Mouse (Mus musculus): Measurements from ENCODE around the gene Ube2d3.
"Not testable (repeated sequence)": the region's sequence is repeated elsewhere in the genome, so short reads cannot be mapped to it uniquely, and the experiment has no call there.

The Ube2d3 gene

DNA sequence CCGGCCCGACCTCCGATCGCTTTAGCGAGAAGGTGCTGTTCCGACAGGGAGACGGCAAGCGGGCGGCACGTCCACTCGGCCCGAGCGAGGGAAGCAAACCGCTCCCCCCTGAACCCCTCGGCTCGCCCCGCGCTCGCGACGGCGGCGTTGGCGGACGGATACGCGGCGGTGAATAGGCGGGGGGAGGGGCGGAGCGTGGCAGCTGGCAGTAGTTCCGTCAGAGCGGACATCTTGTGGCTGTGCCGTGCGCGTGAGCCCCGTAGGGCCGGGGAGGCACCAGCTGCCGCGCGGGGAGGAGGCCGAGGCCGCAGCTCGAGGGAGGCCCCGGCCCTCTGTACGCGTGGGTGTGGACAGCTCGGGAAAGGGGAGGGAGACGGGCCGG, 573 bp downstream of the Ube2d3 start:
- peak; percentile 88 to 89 for DNase-seq (ENCODE audit: low spot score in 2 of 2)

DNA sequence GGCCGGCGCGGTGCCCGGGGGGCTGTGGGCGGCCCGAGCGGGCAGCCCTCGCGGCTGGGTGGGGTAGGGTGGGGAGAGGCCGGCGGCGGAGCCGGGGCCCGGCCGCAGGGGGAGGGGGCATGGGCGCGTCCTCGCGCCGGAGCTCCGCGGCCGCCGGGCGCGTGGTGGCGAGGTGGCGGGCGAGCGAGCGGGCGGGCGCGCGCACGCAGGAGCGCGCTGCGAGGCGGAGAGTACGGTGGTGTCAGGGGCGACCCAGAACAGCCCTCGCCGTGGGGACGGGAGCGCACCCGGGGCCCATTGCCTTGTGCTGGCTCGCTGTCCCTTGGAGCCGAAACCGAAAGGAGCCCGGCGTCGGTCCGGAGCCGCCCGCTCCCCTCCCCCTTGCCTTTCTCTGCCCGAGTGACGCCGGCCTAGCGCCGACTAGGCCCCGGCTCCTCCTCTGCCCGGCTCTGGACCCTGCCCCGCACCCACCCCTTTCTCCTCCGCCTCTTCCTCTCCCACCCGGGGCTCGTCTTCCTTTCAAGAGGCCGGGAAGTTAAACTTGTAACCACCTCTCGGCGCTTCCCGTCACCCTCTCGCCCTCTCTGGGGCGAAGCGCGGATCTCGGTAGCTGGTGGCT, 1.1 kb downstream of the Ube2d3 start:
- DNase-seq (ENCODE audit: low spot score in 2 of 2), result peak; percentile 88 to 89

DNA sequence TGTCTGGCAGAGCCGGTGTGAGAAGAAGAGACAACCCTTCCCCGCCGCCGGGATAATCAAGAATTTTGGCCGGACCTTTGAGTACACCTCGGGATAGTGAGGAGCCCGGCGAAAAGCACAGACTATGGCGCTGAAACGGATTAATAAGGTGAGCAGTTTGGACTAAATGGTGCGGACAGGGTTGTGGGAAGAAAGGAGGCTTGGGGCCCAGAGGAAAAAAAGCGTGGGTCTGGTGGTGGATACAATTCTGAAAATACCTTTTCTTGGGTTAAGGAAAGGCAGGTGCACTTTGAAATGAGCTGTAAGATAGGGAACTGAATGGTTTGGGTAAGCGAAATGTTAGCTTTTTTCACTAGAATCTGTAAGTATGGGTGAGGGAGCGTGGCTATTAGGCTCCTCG, 1.7 kb downstream of the Ube2d3 start:
- DNase-seq (ENCODE audit: low spot score in 2 of 2), result no peak

DNA sequence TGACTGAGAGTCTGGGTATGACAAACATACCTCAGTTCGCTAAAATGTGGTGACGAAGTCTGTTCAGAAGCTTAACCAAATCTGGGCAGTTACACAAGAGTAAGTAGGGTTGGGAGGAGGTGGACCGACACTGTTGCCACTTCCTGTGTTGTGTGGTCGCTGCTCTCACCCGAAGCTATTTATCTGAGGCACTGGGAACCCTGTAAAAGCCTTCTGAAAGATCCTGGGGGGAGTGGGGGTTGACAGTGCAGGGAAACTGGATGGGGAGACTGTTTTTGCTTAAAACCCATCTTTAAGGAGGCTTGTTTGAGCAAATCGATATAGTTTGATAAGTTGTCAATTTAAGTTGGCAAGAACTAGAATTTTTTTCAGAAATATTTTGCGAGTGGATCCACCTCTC, 2.3 kb downstream of the Ube2d3 start:
- peak; percentile 69 to 76 for DNase-seq (ENCODE audit: low spot score in 2 of 2)

DNA sequence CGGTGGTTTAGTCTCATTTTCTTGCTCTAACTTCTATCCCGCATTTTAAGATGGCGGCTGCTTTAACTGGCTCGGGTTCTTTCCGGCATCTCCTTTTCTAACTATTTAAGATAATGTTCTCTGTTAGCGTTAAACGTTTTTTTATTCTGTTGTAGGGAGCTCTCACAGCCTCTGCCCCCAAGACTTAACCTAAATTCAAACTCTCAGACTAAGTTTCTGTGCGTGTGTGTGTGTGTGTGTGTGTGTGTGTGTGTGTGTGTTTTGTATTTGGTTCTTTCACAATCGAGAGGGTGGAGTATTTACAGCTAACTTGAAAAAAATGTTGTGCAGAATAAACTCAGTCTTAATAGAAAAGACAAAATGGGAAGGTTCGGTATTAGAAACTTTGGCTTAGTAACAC, 2.7 kb downstream of the Ube2d3 start:
- no peak for DNase-seq (ENCODE audit: low spot score in 2 of 2)

DNA sequence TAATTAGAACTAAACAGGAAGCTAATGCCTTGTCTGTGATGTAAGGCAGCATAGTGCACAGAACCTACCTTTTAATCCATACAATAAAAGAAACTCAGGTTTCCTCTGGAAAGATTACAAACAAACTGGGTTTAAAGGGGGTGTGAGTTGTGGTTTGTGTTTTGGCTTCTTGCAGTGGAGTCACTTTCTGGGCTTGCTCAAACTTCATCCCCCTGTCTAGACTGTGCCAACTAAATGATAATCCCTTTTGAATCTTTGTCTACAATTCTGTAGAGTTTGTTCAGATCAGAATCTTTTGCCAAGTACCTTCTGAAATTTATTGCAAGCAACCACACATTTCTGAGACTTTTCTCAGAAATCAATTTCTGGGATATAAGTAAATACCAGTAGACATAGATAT, 7.0 kb downstream of the Ube2d3 start:
- no peak for DNase-seq (ENCODE audit: low spot score in 2 of 2)

DNA sequence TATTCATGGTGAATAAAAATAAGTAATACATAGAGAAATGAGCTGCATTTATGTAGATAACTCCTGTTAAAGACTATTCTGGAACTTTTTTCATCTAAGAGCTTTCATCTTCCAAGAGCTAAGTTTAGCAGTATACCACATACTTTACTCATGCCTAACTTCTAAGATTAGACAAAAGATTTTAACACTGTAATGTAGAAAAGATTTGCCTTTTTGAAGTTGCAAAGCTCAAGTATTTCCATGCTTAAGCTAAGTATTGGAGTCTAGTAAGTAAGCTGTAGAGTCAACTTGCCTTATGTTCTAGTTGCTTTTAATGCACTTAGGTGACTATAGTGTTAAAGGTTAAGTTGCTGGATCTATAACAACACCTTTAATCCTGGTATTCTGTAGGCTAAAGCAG, 21.0 kb downstream of the Ube2d3 start:
- no peak for DNase-seq (ENCODE audit: low spot score in 2 of 2)

DNA sequence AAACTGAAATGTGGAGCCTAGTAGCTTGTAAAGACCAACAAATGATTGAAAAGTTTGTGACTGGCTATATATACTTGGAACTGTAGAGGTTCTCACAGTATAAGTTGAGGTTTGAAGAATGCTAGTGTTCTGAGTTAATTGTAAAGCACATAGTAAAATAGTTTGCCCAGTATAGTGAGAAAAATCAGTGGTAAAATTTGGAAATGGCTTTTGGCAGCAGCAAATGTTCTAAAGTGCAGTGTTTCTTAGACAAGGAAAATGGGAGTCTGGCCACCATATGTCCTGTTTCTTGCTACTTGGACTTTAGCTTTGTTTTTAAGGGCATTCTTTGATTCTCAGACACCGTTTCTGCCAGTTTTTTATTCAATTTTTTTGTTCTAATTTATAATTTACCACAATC, 30.5 kb downstream of the Ube2d3 start:
- DNase-seq (ENCODE audit: low spot score in 2 of 2), result no peak

DNA sequence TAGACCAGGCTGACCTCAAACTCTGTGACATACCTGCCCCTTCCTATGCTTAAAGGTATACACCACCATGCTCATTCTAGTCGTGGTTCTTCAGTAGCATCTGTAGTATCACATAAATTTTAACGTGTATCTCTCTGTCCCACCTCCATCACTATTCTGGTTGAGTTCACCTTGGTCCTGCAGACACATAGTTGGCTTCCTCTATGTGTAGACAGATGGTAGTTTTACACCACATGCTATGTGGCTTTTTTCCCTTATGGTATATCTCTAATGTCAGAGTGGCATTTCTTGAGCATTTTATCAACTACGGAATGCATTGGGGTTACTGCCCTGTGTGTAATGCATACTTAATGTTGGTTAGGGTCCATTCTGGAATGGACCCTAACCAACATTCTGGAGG, 31.2 kb downstream of the Ube2d3 start:
- DNase-seq (ENCODE audit: low spot score in 2 of 2), result no peak

DNA sequence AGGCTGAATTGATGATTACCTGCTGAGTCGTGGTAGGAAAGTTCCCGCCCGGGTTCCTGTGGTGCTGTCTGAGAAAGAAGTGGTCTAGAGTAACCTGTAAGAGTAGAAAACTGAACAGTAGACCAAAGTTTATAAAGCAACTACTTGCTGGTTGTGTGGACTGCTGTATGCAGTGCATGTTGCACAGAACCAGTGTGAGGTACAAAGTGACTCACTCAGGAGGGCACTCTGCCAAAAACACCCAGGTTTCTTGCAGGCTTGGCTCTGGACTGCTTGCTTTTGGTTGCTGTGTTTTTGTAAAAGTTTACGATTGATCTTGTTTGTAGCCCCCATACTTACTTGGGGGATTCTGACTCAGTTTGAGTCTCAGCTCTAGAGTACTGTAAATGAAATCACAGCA, 32.0 kb downstream of the Ube2d3 start:
- DNase-seq (ENCODE audit: low spot score in 2 of 2), result no peak

DNA sequence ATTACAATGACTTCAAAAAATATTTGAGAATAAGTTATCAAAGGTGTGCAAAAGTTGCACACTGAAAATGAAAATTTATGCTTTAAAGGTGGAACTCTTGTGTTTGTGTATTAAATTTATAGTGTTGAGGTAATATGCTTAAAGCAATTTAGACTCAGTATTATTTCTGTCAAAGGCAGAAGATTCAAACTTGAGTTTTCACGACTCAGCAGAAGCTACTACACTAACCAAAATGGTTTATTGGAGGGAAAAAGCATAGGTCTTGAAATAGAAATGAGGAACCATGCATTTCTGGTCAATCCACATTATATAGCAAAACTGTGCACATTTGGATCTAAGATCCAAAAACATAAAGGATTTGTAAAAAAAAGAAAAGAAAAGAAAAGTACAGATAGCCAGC, 32.9 kb downstream of the Ube2d3 start:
- no peak for DNase-seq (ENCODE audit: low spot score in 2 of 2)

DNA sequence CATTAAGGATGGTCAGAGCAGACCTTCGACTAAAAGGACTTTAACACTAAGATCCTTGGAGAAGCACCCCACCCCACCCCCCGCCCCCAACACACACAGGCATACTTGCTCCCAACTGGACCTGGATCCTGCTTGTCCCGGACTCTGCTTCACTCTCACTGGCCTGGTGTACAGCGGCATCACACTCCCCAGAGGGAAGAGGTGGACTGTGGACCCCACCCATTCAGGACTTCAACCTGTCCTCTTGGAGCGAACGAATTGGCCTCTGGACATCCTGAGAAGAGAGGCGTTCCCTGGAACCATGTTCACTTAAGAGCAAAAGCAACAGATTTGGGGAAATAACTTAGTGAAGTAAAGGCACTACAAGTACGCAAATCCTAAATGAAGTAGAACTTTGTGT, 37.1 kb downstream of the Ube2d3 start:
- no peak for DNase-seq (ENCODE audit: low spot score in 2 of 2)

DNA sequence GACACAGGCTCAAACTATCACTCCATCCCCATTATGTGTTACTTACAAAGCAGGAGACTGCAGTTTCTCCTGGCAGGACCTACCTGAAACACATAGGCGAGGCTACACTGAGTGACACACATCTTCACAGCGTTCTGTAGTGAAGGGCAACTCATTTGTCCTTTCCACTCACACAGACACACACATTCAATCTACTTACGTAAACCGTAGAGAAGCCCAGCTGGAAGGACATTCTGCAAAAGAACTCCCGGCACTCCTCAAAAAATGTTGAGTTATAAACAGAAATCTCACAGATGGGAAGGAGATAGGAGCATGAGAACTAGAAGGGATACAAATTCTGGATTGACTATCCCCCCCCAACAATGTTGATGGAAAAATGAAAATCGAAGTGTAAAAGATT, 38.3 kb downstream of the Ube2d3 start:
- DNase-seq (ENCODE audit: low spot score in 2 of 2), result no peak

DNA sequence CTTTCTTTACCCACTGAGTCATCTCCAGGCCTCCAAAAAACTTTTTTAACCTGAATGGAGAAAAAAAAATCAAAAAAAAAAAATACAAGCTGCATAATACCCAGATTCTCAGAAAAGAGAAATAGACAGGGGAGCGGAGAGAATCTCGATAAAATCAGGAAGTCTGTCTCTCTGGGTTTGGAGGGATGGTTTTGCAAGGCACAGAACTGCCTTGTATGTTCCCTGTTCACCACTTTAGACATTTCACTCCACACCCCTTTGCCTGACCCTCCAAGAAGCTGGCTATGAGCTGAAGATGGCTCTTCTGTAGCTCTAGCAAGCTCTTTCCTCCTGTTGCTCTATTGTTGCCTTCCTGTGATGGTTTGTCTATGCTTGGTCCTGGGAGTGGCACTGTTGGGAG, 39.0 kb downstream of the Ube2d3 start:
- no peak for DNase-seq (ENCODE audit: low spot score in 2 of 2)

DNA sequence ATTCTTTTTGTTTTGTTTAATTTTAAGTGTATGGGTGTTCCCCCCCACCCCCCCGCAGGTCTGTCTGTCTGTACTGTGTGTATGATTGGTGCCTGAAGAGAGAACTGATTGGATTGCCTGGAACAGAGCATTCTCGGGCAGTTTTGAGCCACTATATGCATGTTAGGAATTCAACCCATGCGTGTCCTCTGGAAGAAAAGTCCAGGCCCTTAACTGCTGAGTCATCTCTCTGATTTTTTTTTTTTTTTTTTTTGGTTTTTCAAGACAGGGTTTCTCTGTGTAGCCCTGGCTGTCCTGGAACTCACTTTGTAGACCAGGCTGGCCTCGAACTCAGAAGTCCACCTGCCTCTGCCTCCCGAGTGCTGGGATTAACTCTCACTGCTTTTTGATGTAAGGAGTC, 41.1 kb downstream of the Ube2d3 start:
- DNase-seq (ENCODE audit: low spot score in 2 of 2), result not testable (repeated sequence)

DNA sequence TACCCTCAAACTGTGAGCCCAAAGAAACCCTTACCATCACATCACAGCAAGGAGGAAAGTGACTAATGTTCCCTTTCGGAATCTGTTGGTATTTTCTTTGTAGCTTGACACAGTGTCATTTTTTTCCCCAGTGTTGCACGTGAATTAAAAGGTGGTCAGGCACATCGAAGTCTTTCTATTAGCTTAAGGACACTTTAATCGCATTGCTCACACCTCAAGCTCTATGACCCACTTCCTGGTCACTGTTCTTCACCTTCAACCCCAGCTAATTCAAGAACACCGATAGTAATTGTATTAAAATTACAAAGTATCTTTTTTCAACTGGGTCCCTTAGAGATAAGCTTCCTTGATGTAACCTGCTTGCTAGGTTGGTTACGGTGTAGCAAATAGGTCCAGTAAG, 42.8 kb downstream of the Ube2d3 start:
- DNase-seq (ENCODE audit: low spot score in 2 of 2), result no peak

DNA sequence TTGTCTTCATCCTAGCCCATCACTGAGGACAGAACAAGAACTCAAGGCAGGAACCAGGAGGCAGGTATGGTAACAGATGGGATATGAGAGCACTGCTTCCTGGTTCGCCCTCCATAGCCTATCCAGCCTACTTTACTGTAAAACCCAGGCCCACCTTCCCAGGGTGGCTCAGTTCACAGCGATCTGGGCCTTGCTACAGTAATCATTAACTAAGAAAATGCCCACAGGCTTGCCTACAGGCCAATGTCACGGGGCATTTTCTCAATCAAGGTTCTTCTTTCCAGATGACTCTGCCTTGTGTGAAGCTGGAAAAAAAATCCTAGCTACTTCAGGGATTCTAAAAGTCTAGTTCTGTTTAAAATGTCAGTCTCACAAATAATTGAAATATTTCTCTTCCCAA, 43.7 kb downstream of the Ube2d3 start:
- DNase-seq (ENCODE audit: low spot score in 2 of 2), result no peak

DNA sequence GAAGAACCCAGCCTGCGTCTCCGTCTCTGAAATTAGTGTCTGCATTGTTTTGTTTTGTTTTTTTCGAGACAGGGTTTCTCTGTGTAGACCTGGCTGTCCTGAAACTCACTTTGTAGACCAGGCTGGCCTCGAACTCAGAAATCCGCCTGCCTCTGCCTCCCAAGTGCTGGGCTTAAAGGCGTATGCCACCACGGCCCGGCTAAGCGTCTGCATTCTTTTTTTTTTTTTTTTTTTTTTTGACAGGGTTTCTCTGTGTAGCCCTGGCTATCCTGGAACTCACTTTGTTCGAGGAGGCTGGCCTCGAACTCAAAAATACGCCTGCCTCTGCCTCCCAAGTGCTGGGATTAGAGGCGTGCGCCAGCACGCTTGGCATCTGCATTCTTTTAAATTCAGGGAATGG, 46.7 kb downstream of the Ube2d3 start:
- DNase-seq (ENCODE audit: low spot score in 2 of 2), result not testable (repeated sequence)

DNA sequence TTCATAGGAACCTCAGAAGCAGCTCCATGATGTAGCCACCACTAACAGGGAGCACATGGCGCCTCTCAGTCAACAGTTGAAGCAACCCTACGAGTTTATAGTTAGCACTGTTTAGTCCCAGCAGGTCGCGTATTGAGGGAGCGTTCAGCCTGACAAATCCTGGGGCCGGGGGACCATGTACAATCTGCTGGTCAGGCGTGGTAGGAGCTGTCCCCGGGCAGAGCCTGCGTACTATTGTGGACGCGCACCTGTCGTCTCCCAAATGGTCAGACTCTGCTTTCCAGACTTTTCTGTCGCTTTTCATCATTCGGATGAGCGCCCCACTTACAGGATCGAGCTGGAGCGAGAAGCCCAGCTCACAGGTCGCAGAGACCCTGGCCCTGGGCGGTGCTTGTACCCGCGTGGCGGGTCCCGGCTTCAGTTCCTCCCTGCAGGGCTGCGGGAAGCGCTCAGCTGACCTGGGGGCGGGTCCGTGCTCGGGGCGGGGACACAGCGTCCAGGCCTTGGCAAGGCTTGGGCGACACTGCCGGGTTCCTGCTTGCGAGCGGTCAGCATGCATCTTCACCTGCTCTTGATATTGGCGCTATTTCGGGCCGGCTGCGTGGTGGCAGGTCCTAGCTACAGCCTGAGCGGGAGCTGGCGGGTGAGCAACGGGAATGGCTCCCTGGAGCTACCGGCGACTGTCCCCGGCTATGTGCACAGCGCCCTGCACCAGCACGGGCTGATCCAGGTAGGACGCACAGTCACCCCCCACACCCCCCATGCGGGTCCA, 47.4 kb downstream of the Ube2d3 start, which contains the start of gene Manba:
Gene Manba (plus strand): TSS at position 484 of the 772 bp plus-strand sequence.
- DNase-seq (ENCODE audit: low spot score in 2 of 2), result peak; percentile 73 to 77

DNA sequence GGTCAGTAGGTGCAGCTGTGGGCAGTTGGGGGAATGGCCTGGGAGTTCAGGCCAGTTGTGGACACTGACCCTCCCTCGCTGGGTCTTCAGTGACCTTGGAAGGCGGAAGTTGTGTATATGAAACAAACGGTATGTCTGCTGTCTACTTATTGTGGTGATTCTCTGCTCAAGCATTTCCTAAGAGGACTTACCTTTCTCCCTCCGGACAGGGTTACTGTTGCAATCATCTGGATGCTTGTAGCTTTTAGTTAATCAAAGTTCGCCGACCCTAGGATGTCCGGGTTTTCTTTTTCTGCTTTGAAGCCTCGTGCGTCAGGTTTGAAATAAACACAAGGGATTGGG, 47.9 kb downstream of the Ube2d3 start:
- no peak for DNase-seq (ENCODE audit: low spot score in 2 of 2)

DNA sequence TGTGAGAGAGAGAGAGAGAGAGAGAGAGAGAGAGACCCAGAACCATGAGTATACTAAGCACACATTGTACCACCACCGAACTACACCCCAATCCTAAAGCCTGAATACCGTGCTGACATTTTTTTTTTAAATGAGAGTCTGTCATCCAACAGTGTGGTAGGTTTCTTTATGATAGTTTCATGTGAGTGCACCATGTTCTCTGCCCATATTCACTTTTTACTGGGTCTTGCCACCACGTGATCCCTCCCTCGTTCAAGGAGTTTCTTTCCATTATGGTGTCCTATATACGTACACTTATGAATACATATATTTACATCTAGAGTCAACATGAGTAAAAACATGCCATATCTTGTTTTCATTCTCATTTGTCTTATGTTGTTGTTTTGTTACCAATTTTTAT, 48.4 kb downstream of the Ube2d3 start:
- no peak for DNase-seq (ENCODE audit: low spot score in 2 of 2)

DNA sequence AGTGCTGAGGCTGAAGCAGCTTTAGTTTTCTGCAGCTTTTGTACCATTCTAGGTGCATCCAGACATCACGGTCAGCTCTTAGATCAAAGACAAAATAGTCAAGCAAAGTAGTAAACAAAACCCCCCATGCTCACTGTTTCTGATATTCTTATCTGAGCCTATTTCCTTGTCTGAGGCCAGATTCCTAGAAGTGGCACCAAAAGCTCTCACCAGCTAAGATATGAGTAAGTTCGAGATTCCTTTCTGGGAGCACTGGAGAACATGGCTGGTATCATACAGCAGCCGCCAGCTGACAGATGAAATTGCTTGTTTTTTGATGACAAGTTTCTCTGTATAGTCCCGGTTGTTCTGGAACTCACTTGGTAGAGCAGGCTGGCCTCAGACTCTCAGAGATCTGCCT, 49.9 kb downstream of the Ube2d3 start:
- no peak for DNase-seq (ENCODE audit: low spot score in 2 of 2)

DNA sequence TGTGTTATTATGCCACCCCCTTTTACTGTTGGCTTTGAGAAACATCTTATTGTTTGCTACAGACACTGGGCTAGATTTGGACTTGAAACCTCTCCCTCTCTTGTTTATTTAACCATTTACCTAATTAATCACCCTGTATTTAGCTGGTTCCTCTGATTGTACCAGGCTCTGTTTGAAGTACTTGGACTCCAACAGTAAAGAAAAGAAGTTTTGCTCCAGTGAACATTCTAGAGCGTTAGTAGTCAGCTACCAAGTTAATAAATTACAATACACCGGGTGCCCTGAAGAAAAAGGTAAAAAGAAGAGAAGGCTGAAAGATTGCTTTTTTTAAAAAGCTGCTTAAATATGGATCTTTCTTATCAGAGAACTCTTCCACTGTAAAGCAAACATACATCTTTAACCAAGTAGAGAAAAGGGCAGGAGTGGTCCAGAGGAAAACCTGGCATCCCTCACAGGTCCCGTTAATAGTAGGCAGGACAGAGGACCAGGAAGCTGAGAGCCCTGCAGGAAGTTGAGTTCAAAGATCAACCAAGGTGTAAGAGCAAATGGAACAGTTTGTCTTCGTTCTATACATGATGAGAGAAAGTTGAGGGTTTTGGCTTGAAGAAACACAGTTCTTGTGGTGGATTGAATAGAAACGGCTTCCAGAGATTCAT, 52.0 kb downstream of the Ube2d3 start:
- no peak for DNase-seq (ENCODE audit: low spot score in 2 of 2)

Data from spleen, postnatal 36 days (tissue).